Mouse (Mus musculus): Measurements from ENCODE around the gene Cntnap5c.
"Not testable (repeated sequence)": the region's sequence is repeated elsewhere in the genome, so short reads cannot be mapped to it uniquely, and the experiment has no call there.

The Cntnap5c gene

GRCm38 (mm10) chr17:57768622-57769610 is at the start of gene Cntnap5c:
Gene Cntnap5c, plus strand, starts transcription at chr17:57769570.
- no peak for DNase-seq (ENCODE audit: low read depth)

- no peak for DNase-seq (ENCODE audit: low read depth)
These were observed 27.3 kb upstream of the Cntnap5c start, which contains the start of gene Gm21834 for GRCm38 (mm10) chr17:57742119-57742518. Gene Gm21834, minus strand, starts transcription at chr17:57742219.

GRCm38 (mm10) chr17:57758033-57758432 is 11.3 kb upstream of the Cntnap5c start:
- DNase-seq (ENCODE audit: low read depth) = no peak

GRCm38 (mm10) chr17:57767306-57767705 is 2.1 kb upstream of the Cntnap5c start:
- DNase-seq (ENCODE audit: low read depth) = no peak

- DNase-seq (ENCODE audit: low read depth) = no peak
These were observed 1.5 kb downstream of the Cntnap5c start for GRCm38 (mm10) chr17:57770904-57771303.

GRCm38 (mm10) chr17:57788161-57788799 is 18.9 kb downstream of the Cntnap5c start:
- DNase-seq (ENCODE audit: low read depth) = no peak

GRCm38 (mm10) chr17:57795408-57795807 is 26.0 kb downstream of the Cntnap5c start:
- no peak for DNase-seq (ENCODE audit: low read depth)

GRCm38 (mm10) chr17:57796668-57797311 is 27.4 kb downstream of the Cntnap5c start:
- DNase-seq (ENCODE audit: low read depth) = no peak

GRCm38 (mm10) chr17:57799414-57799985 is 30.1 kb downstream of the Cntnap5c start:
- no peak for DNase-seq (ENCODE audit: low read depth)

GRCm38 (mm10) chr17:57801180-57801579 is 31.8 kb downstream of the Cntnap5c start:
- DNase-seq (ENCODE audit: low read depth) = no peak

- DNase-seq (ENCODE audit: low read depth) = no peak
These were observed 68.0 kb downstream of the Cntnap5c start for GRCm38 (mm10) chr17:57837090-57837971.

GRCm38 (mm10) chr17:57855811-57856210 is 86.4 kb downstream of the Cntnap5c start:
- not testable (repeated sequence) for DNase-seq (ENCODE audit: low read depth)

- DNase-seq (ENCODE audit: low read depth) = no peak
These were observed 96.6 kb downstream of the Cntnap5c start for GRCm38 (mm10) chr17:57865996-57866395.

GRCm38 (mm10) chr17:57887742-57888389 is 118.5 kb downstream of the Cntnap5c start:
- no peak for DNase-seq (ENCODE audit: low read depth)

GRCm38 (mm10) chr17:57911770-57912293 is 142.5 kb downstream of the Cntnap5c start:
- DNase-seq (ENCODE audit: low read depth) = no peak

GRCm38 (mm10) chr17:57984230-57984629 is 214.9 kb downstream of the Cntnap5c start:
- no peak for DNase-seq (ENCODE audit: low read depth)

GRCm38 (mm10) chr17:57988420-57988819 is 219.1 kb downstream of the Cntnap5c start:
- DNase-seq (ENCODE audit: low read depth) = no peak

- DNase-seq (ENCODE audit: low read depth) = no peak
These were observed 227.1 kb downstream of the Cntnap5c start for GRCm38 (mm10) chr17:57996461-57996860.

GRCm38 (mm10) chr17:57999080-57999479 is 229.7 kb downstream of the Cntnap5c start:
- no peak for DNase-seq (ENCODE audit: low read depth)

GRCm38 (mm10) chr17:58002845-58003244 is 233.5 kb downstream of the Cntnap5c start:
- DNase-seq (ENCODE audit: low read depth) = no peak
